Mouse (Mus musculus) hindbrain, embryonic 11.5 days (tissue): ENCODE results near the gene Dlk1. TPM values are rescaled to one million over a fixed set of nuclear protein-coding genes. Genes with fewer than 3 reads are reported as not detected.

Experiments used
- ATAC-seq: fragments of 200-750 bp; cut with Nextera tagmentation; 2 replicates; pipeline ENCODE4 v1.8.0; 2017; ENCODE audit warnings: mild to moderate bottlenecking, moderate TSS enrichment, moderate library complexity; ENCODE audit not compliant: low FRiP score
- DNase-seq: peaks from one replicate; pipeline ENCODE4 v3.0.0-alpha.2; 2015; ENCODE audit warnings: low spot score
- H3K27ac ChIP-seq: fragments of 300-500 bp; sonication (generic); 2 replicates; pipeline ENCODE4 v1.5.1; 2014; ENCODE audit warnings: mild to moderate bottlenecking, low read depth, low read length
- H3K27me3 ChIP-seq: fragments of 300-500 bp; sonication (generic); 2 replicates; pipeline ENCODE4 v1.6.1; 2014; ENCODE audit warnings: mild to moderate bottlenecking, low read length, moderate library complexity, mixed read lengths; ENCODE audit not compliant: control insufficient read depth, insufficient read depth
- H3K36me3 ChIP-seq: fragments of 300-500 bp; sonication (generic); 2 replicates; pipeline ENCODE4 v1.6.1; 2014; ENCODE audit warnings: mild to moderate bottlenecking, low read length, moderate library complexity, mixed read lengths; ENCODE audit not compliant: control insufficient read depth, insufficient read depth
- H3K4me1 ChIP-seq: fragments of 300-500 bp; sonication (generic); replicated peaks from 2 replicates; pipeline ENCODE4 v1.6.1; 2014; ENCODE audit warnings: low read length, mixed read lengths; ENCODE audit not compliant: control insufficient read depth, insufficient read depth
- H3K4me2 ChIP-seq: fragments of 300-500 bp; sonication (generic); replicated peaks from 2 replicates; pipeline ENCODE4 v1.6.1; 2014; ENCODE audit warnings: mild to moderate bottlenecking, low read depth, low read length
- H3K4me3 ChIP-seq: fragments of 300-500 bp; sonication (generic); 2 replicates; pipeline ENCODE4 v1.5.1; 2014; ENCODE audit warnings: low read depth, low read length
- H3K9ac ChIP-seq: fragments of 300-500 bp; sonication (generic); 2 replicates; pipeline ENCODE4 v1.6.1; 2014; ENCODE audit warnings: low read depth, low read length
- H3K9me3 ChIP-seq: fragments of 300-500 bp; sonication (generic); 2 replicates; pipeline ENCODE4 v1.6.1; 2016; ENCODE audit warnings: low read length; ENCODE audit not compliant: control insufficient read depth
- WGBS: fragments of 180-500 bp; shearing (Covaris S2); extraction: QIAGEN DNeasy Blood & Tissue Kit; methylation state at CpG from one replicate; pipeline ENCODE4 v1.1.7; 2014; 5-methylcytosine and 5-hydroxymethylcytosine counted together
- polyA plus RNA-seq: library from polyadenylated mRNA; unstranded; fragments of >200 nt; fragmentation: Nextera tagmentation; extraction: Ambion mirVana; gene quantifications from 2 replicates; pipeline ENCODE4 v1.2.1, GENCODE M21; 2014

Dlk1 gene
- polyA plus RNA-seq, result 77.7 and 84.4 TPM in 2 replicates

DNA sequence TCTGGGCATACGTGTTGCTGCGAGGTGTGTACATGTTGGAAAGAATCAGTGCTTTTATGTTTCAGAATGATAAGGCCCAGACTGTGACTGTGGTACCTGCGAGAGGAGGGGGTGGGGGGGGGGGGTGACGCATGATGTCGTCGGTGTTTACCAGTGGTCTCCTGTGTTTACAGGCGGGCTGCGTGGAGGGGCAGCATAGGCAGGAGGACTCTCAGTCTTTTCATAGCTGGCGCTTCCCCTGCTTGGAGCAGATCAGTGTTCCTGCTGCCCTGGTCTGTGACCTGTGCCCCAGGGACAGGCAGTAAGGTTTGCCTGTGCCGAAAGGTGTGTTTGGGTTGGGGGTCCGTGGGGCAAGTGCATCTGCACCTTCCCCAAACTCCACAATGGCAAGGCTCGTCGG, at the start of gene Dlk1:
TSS of gene Dlk1 (plus strand) at position 232 of the 400 bp plus-strand sequence.
- H3K27me3 ChIP-seq, result peaks cover 67% of the 10 kb centered on the region
- WGBS, result 4% methylated on average over 13 of the region's 13 CpGs
- peak within 1 kb of the TSS; percentile 47 for H3K4me3 ChIP-seq
- H3K4me1 ChIP-seq, result peaks cover 33% of the 10 kb centered on the region
- DNase-seq (no peak), ATAC-seq (no peak)
- peak within 1 kb of the TSS; percentile 58; the same call in 1 of the 2 replicates for H3K27ac ChIP-seq
- no peaks in the 10 kb centered on the region for H3K9me3 ChIP-seq
- H3K4me2 ChIP-seq, result peak within 1 kb of the TSS; percentile 81
- H3K9ac ChIP-seq, result peak within 1 kb of the TSS; percentile 56
- no peaks in the 10 kb centered on the region for H3K36me3 ChIP-seq

DNA sequence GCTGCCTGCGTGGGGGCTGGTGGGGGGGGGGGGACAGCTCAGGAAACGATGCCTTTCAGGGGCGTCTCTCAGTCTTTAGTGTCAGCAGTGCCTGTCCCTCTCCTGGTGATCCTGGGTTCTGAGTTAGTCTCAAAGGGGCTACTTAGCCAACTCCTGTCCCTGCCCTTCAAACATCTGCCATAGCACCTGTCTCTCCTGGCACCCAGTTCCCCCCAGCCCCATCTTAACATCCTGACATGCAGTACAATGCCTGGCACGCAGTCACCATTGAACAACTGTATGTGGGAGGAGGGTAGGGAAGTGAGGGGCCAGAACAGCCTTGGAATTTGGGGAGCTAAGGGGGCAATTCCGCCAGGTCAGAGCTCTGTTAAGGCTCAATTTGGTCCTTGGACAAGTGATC, 49.7 kb upstream of the Dlk1 start:
- WGBS, result 62% methylated on average over 5 of the region's 5 CpGs
- DNase-seq, result no peak
- peak overlapping the region; percentile 18; the same call in 1 of the 2 replicates for H3K27ac ChIP-seq

DNA sequence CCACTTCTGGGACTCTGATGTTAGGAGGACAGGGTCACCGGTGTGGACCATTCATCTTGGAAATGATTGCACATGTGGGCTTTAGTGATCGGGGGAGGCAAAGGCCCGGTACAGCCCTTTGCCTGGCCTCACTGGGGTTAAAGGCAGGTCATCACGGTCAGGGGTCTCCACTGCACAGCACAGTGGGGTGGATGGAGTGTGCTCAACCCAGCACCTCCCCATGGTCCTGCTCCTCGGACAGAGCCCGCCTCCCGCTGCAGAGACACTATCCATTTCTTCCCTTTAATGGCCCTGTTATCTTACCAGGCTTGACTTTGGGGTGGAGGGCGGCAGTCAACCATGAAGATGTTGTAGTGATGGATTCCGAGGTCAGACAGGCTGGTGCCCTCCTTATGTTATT, 48.9 kb upstream of the Dlk1 start:
- H3K4me1 ChIP-seq, result peaks cover 2% of the 10 kb centered on the region; the same call in 1 of the 2 replicates
- ATAC-seq, result no peak

More for the DNA sequence above, 49.7 kb upstream of the Dlk1 start:
- no peak overlapping the region for H3K9ac ChIP-seq
- ATAC-seq, result no peak
- peaks cover 2% of the 10 kb centered on the region; the same call in 1 of the 2 replicates for H3K4me1 ChIP-seq
- no peaks in the 10 kb centered on the region for H3K9me3 ChIP-seq
- H3K27me3 ChIP-seq, result no peaks in the 10 kb centered on the region
- no peaks in the 10 kb centered on the region for H3K36me3 ChIP-seq
- no peak overlapping the region for H3K4me3 ChIP-seq
- H3K4me2 ChIP-seq, result no peak overlapping the region

DNA sequence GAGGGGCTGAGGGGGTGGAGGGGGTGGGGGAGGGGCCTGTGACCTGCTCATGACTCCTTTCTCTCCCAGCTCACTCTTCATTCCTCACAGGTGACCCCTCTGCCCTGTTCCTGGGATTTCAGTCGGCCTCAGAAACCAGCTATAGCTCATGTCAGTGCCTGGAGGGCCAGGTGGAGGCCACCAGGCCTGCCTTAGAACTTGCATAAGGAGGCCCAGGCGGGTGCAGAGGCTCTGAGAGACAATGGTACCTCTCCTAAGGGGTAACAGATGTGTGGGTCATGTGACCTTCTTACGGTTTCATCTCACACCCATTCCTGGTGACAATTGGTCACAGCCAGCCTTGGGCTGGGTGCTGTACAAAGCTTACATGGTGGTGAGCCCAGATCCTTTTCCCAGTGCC, 46.6 kb upstream of the Dlk1 start:
- no peak overlapping the region for H3K4me3 ChIP-seq
- H3K36me3 ChIP-seq, result no peaks in the 10 kb centered on the region
- WGBS, result 28% methylated on average over 3 of the region's 3 CpGs
- no peaks in the 10 kb centered on the region for H3K9me3 ChIP-seq
- H3K9ac ChIP-seq, result no peak overlapping the region
- DNase-seq (no peak), ATAC-seq (no peak)
- no peaks in the 10 kb centered on the region for H3K27me3 ChIP-seq
- H3K27ac ChIP-seq, result no peak overlapping the region
- peaks cover 5% of the 10 kb centered on the region for H3K4me1 ChIP-seq
- H3K4me2 ChIP-seq, result no peak overlapping the region

More for the DNA sequence above, 48.9 kb upstream of the Dlk1 start:
- H3K4me3 ChIP-seq, result no peak overlapping the region
- no peak overlapping the region for H3K27ac ChIP-seq
- H3K9me3 ChIP-seq, result no peaks in the 10 kb centered on the region
- no peak for DNase-seq
- H3K36me3 ChIP-seq, result no peaks in the 10 kb centered on the region
- no peaks in the 10 kb centered on the region for H3K27me3 ChIP-seq
- 46% methylated on average over 9 of the region's 9 CpGs for WGBS
- no peak overlapping the region for H3K4me2 ChIP-seq
- no peak overlapping the region for H3K9ac ChIP-seq

DNA sequence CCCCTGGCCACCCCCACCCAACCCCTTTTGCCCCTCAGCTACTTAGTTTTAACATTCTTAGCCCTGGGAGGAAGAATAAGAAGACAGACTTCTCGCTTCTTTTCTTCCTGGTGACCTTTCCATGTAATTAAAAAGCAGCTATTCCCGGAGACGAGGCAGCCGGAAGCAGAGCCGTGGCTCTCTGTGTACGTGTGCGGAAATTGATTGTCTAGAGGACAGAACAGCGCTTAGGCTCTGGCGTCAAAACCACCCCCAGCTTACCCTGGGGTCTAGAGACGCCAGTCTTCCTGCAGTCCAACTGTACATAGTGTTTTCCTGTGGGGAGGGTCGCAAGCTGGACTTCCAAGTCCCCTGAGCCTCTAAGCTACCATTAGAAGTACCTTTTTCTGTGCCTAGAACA, 41.9 kb upstream of the Dlk1 start:
- Histone ChIP-seq H3K27me3 (no peaks in the 10 kb centered on the region), H3K4me3 (no peak overlapping the region), H3K36me3 (no peaks in the 10 kb centered on the region), H3K4me2 (no peak overlapping the region), H3K4me1 (peaks cover 5% of the 10 kb centered on the region), H3K9ac (no peak overlapping the region), H3K27ac (no peak overlapping the region), H3K9me3 (no peaks in the 10 kb centered on the region)
- DNase-seq (no peak), ATAC-seq (no peak)
- 38% methylated on average over 11 of the region's 11 CpGs for WGBS

DNA sequence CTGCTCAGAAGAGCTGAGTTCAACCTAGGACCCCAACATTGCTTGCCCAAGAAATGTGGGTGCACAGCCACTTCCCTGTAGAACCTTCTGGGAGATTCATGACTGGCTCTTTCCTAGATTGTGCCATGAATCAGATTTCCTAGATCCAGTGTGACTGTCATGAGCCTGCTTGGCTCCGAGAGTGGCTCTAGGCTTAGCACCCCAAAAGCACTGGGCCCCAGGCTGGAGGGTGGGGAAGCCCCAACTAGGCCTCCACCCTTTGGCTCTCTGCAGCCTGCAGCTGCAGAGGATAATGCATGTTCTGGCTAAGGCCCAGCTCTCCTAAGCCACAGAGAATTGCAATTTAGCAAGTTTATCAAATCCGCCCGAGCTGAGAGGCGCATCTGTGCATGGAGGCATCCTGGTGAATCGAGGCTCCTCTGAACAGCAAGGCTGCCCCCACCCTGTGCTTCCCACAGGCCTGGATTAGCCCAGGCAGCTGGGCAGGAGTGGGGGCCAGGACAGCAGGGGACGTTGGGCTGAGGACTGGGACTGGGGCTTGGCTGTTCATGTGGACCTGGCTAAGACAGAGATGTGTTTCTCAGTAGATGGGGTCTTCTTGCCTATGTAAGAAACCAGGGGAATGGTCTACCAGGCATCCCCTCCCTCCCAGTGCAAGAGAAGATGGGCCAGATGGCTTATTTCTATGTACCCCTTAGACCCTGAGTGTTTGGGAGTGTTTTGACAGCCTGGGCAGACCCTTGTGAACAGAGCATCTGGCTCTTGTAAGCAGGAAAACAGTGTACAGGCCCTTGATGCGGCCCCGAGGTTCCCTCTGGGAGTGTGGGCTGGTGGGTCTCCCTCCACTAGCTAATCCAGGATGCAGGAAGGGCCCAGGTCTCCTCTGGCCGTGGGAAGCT, 41.2 kb upstream of the Dlk1 start:
- no peak overlapping the region for H3K4me3 ChIP-seq
- no peaks in the 10 kb centered on the region for H3K9me3 ChIP-seq
- no peak for ATAC-seq
- WGBS, result 67% methylated on average over 9 of the region's 9 CpGs
- H3K36me3 ChIP-seq, result no peaks in the 10 kb centered on the region
- no peaks in the 10 kb centered on the region for H3K27me3 ChIP-seq
- H3K4me1 ChIP-seq, result peaks cover 3% of the 10 kb centered on the region; the same call in 1 of the 2 replicates
- H3K27ac ChIP-seq, result peak overlapping the region; percentile 42; the same call in 1 of the 2 replicates
- no peak for DNase-seq
- H3K4me2 ChIP-seq, result no peak overlapping the region
- H3K9ac ChIP-seq, result no peak overlapping the region

DNA sequence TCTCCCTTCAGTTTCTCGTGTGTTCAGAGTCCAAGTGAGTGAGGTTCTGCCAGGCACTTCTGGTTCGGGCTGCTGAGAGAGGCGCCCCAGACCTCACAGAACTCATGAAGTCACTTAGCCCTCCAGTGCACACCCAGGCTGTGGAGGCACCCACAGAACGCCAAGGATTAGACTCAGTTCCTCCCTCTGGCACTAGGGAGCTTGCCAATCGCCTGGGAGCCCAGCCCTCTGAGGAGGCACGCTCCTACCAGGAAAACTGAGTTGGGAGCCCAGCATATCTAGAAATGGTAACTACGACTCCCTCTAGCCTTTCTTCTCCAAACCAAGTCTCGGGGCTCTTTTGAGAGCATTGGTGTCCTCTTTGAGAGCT, 40.6 kb upstream of the Dlk1 start:
- peak overlapping the region; percentile 42; the same call in 1 of the 2 replicates for H3K27ac ChIP-seq
- DNase-seq, result no peak
- H3K36me3 ChIP-seq, result no peaks in the 10 kb centered on the region
- no peaks in the 10 kb centered on the region for H3K27me3 ChIP-seq
- no peak overlapping the region for H3K4me3 ChIP-seq
- no peaks in the 10 kb centered on the region for H3K9me3 ChIP-seq
- no peak overlapping the region for H3K9ac ChIP-seq
- H3K4me2 ChIP-seq, result no peak overlapping the region
- peaks cover 4% of the 10 kb centered on the region; the same call in 1 of the 2 replicates for H3K4me1 ChIP-seq
- ATAC-seq, result no peak
- WGBS, result 74% methylated on average over 8 of the region's 8 CpGs

DNA sequence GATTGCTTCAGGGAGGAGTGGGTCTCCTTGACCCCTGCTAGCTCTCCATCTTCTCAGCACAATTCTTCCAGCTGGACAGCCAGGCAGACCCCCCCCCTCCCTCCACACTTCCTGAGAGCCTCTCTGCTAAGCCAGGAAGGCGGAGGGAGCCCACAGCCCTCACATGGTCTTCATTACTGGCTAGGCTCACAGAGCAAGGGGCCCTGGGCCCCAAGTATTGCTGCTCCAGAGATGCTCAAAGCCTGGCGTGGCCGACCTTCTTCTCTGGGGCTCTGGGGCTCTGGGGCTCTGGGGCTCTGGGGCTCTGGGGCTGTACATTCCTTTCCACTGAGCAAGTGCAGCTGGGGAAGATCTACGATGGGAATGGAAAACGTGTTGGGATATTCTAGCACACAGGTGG, 39.9 kb upstream of the Dlk1 start:
- no peak overlapping the region for H3K9ac ChIP-seq
- H3K27ac ChIP-seq, result no peak overlapping the region
- DNase-seq (no peak), ATAC-seq (no peak)
- 75% methylated on average over 5 of the region's 5 CpGs for WGBS
- peaks cover 9% of the 10 kb centered on the region for H3K4me1 ChIP-seq
- no peaks in the 10 kb centered on the region for H3K9me3 ChIP-seq
- H3K27me3 ChIP-seq, result no peaks in the 10 kb centered on the region
- H3K36me3 ChIP-seq, result no peaks in the 10 kb centered on the region
- H3K4me2 ChIP-seq, result no peak overlapping the region
- H3K4me3 ChIP-seq, result no peak overlapping the region

DNA sequence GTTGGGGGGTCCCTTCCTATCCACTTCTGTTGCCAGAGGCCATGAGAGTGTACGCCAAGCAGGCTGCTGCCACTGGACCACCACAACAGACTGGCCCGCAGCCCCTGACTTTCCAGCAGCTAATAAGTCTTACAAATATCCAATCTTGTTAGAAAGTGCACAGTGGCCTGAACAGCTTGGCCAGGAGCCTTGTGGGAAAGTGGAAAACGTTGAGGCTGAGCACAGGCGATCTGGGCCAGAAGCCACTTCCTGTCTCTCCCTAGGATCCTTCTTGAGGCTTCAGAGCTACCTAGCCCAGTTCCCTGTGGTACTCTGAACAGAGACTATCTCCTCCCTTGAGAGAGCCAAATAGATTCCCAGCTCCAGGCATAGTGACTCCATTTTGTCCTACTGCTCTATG, 39.3 kb upstream of the Dlk1 start:
- Histone ChIP-seq H3K9ac (no peak overlapping the region), H3K4me3 (no peak overlapping the region), H3K4me2 (no peak overlapping the region), H3K27me3 (no peaks in the 10 kb centered on the region), H3K27ac (no peak overlapping the region), H3K9me3 (no peaks in the 10 kb centered on the region), H3K36me3 (no peaks in the 10 kb centered on the region), H3K4me1 (peaks cover 12% of the 10 kb centered on the region)
- ATAC-seq (no peak), DNase-seq (no peak)
- 86% methylated on average over 4 of the region's 4 CpGs for WGBS
